Mouse (Mus musculus) liver, embryonic 14.5 days (tissue): ENCODE measurements at regions not wholly inside any gene's neighbourhood (a gene's known extent, or its start where the extent isn't known, plus 50 kb on each side); places are given as distances from the start of the nearest gene placed in this dataset.

Source experiments
- ATAC-seq: fragments of 200-750 bp; cut with Nextera tagmentation; 2 replicates; pipeline ENCODE4 v1.8.0; 2017; ENCODE audit warnings: moderate number of reproducible peaks, mild to moderate bottlenecking, moderate library complexity; ENCODE audit not compliant: insufficient read depth
- DNase-seq, 3 experiments: peaks; one replicate each; pipeline ENCODE4 v3.0.0-alpha.2; 2012 to 2013; ENCODE audit warnings: low read depth in 3 of 3, low spot score in 3 of 3
- H3K27ac ChIP-seq: fragments of 300-500 bp; sonication (generic); 2 replicates; pipeline ENCODE4 v1.5.1; 2014; ENCODE audit warnings: moderate library complexity, mild to moderate bottlenecking, control low read depth, inconsistent platforms
- H3K27me3 ChIP-seq: fragments of 300-500 bp; sonication (generic); 2 replicates; pipeline ENCODE4 v1.6.1; 2014; ENCODE audit warnings: mild to moderate bottlenecking, low read length, moderate library complexity; ENCODE audit not compliant: control insufficient read depth, insufficient read depth
- H3K36me3 ChIP-seq: fragments of 300-500 bp; sonication (generic); replicated peaks from 2 replicates; pipeline ENCODE4 v1.6.1; 2014; ENCODE audit warnings: low read depth; ENCODE audit not compliant: control insufficient read depth, insufficient read depth
- H3K4me1 ChIP-seq, 2 experiments: fragments of 200-500 bp in 1 of 2; fragments of 300-500 bp in 1 of 2; sonication (generic) in 1 of 2; replicated peaks; 2 replicates each; pipeline ENCODE4 v1.6.1; 2012 to 2014; ENCODE audit warnings: antibody characterized with exemption in 1 of 2, inconsistent platforms in 1 of 2, low read length in 1 of 2; ENCODE audit not compliant: control insufficient read depth in 2 of 2, insufficient read depth in 2 of 2
- H3K4me2 ChIP-seq: fragments of 300-500 bp; sonication (generic); 2 replicates; pipeline ENCODE4 v1.6.1; 2014; ENCODE audit warnings: low read depth, mild to moderate bottlenecking, control low read depth, moderate library complexity
- H3K4me3 ChIP-seq, 2 experiments: fragments of 200-500 bp in 1 of 2; fragments of 300-500 bp in 1 of 2; sonication (generic) in 1 of 2; 2 replicates each; pipeline ENCODE4 v1.5.1; 2012 to 2014; ENCODE audit warnings: low read depth in 2 of 2, low read length in 2 of 2, mild to moderate bottlenecking in 2 of 2, control low read depth in 1 of 2, inconsistent platforms in 1 of 2, moderate library complexity in 1 of 2; ENCODE audit not compliant: insufficient read depth in 1 of 2
- H3K9ac ChIP-seq: fragments of 300-500 bp; sonication (generic); replicated peaks from 2 replicates; pipeline ENCODE4 v1.6.1; 2014; ENCODE audit warnings: mild to moderate bottlenecking, control low read depth, moderate library complexity
- H3K9me3 ChIP-seq: fragments of 300-500 bp; sonication (generic); 2 replicates; pipeline ENCODE4 v1.6.1; 2016; ENCODE audit warnings: low read length, mixed read lengths; ENCODE audit not compliant: control insufficient read depth
- CTCF ChIP-seq: IDR thresholded peaks from 2 replicates; pipeline ENCODE4 v1.5.1; 2016; ENCODE audit warnings: antibody characterized with exemption, low read depth, control low read depth
- EP300 ChIP-seq: IDR thresholded peaks from 2 replicates; pipeline ENCODE4 v1.6.1; 2016; ENCODE audit warnings: antibody characterized with exemption, low read depth
- WGBS: fragments of 180-500 bp; shearing (Covaris S2); extraction: QIAGEN DNeasy Blood & Tissue Kit; methylation state at CpG from one replicate; pipeline ENCODE4 v1.1.7; 2014; ENCODE audit not compliant: insufficient replicate concordance; 5-methylcytosine and 5-hydroxymethylcytosine counted together

DNA sequence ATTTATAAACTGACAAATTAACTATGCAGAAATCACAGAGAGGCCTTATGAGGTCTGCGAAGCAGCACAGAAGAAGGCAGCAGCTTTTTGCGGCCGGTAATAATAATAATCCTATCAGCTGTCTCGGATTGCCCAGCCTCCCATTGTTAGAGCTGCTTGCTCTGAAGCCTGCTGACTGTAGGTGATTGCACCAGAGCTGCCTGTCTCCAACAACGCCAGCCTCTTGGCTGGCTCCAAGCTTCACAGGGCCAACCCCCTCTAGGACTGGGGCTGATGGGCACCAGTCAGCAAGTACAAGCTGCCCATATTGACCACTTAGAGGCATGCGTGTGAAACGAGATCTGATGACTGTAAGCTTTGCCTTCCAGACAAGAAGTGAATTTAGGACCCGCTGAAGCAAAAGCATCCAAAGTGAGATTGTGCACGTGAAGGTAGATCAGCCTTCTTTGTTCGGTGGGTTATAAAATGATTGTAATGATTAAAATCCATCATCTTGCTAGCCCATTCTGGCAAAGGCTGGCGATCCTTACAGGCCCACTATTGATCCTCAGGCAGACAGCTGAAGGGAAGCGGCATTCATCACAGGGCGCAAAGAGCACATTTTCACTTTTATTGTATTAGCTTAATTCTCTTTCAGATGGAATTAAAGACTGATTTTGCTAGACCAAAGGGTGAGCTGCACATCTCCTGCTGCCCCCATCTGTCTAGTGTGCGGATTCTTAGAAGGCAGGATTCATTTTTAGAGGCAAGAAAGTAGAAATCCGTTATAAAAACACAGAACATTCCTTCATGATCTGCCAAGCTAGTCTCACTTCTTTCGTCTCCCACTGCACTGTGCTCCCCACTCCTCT is 503.2 kb upstream of the Smim15 start:
- Histone ChIP-seq H3K36me3 (no peaks in the 10 kb centered on the region), H3K9ac (no peak overlapping the region), H3K4me3 (no peak overlapping the region), H3K9me3 (no peaks in the 10 kb centered on the region), H3K27me3 (no peaks in the 10 kb centered on the region), H3K27ac (no peak overlapping the region), H3K4me1 (no peaks in the 10 kb centered on the region), H3K4me2 (no peak overlapping the region)
- no peak for ATAC-seq
- whole genome bisulfite sequencing: 70% methylated on average over 16 of the region's 16 CpGs
- TF ChIP-seq CTCF (no peak), EP300 (no peak)
- no peak for DNase-seq

DNA sequence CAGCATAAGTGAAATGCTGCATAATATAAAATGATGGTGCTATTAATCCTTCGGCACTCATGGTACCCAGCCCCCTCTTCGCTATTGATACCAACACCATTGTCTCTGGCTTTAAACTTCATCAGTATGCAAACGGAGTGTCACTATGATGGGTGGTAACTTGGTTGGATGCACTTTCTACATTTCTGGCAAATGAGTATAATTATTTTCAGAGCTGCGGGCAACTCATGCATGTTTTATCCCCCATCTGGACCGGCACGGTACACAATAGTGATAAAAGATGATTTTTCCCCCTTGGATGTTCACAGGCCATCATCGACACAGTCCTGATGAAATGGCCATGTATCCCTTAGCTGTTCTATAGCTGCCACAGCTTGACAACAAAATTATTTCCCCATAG is 503.9 kb upstream of the Smim15 start:
- no peaks in the 10 kb centered on the region for H3K4me1 ChIP-seq
- no peak overlapping the region for H3K9ac ChIP-seq
- DNase-seq (no peak), ATAC-seq (no peak)
- no peak overlapping the region for H3K4me3 ChIP-seq
- H3K4me2 ChIP-seq: no peak overlapping the region
- no peaks in the 10 kb centered on the region for H3K36me3 ChIP-seq
- no peak overlapping the region for H3K27ac ChIP-seq
- H3K9me3 ChIP-seq: no peaks in the 10 kb centered on the region
- 79% methylated on average over 7 of the region's 7 CpGs for WGBS
- no peaks in the 10 kb centered on the region for H3K27me3 ChIP-seq
- TF ChIP-seq CTCF (no peak), EP300 (no peak)

DNA sequence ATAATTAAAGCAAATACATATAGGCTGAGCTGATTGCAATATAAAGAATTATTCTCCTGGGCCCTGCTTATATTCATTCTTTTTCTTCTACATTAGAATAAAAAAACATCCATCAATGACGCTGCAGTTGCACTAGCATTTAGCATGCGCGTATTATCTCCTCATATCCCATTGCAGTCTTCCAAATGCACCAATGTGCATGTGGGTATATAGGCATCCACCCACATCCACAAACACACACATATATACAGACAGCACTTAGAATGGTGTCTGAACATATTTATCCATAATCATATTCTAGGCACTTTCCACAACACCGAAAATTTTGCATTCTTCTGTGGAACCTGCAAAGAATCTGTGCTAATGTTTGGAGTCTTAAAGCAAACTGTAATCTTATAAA is 504.4 kb upstream of the Smim15 start:
- 88% methylated on average over 4 of the region's 4 CpGs for WGBS
- Histone ChIP-seq H3K27me3 (no peaks in the 10 kb centered on the region), H3K9me3 (no peaks in the 10 kb centered on the region), H3K36me3 (no peaks in the 10 kb centered on the region), H3K4me3 (no peak overlapping the region), H3K9ac (no peak overlapping the region), H3K27ac (no peak overlapping the region), H3K4me1 (no peaks in the 10 kb centered on the region), H3K4me2 (no peak overlapping the region)
- TF ChIP-seq CTCF (no peak), EP300 (no peak)
- no peak for ATAC-seq
- DNase-seq: no peak

DNA sequence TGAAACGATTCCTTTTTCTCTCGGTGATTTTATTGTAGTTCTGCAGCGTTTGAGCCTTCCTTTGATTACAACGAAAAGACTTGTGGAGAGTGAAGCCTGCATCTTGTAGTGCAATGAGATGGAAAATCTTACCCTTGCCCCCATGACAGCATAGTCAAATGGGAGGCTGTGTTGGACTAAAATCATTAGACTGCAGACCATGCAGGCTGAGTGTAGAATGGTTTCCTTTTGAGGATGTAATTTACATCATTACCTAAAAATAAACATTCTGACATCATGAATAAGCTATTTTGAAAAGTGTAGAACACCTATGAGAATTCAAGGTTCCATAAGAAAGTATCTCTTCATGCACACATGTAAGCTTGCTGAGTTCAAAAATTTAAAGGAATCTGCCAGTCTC is 504.9 kb upstream of the Smim15 start:
- H3K9me3 ChIP-seq: no peaks in the 10 kb centered on the region
- H3K36me3 ChIP-seq: no peaks in the 10 kb centered on the region
- WGBS: 68% methylated on average over 4 of the region's 4 CpGs
- ATAC-seq: no peak
- TF ChIP-seq CTCF (no peak), EP300 (no peak)
- H3K4me3 ChIP-seq: no peak overlapping the region
- H3K27me3 ChIP-seq: no peaks in the 10 kb centered on the region
- no peak for DNase-seq
- H3K4me2 ChIP-seq: no peak overlapping the region
- H3K4me1 ChIP-seq: no peaks in the 10 kb centered on the region
- no peak overlapping the region for H3K27ac ChIP-seq
- H3K9ac ChIP-seq: no peak overlapping the region

DNA sequence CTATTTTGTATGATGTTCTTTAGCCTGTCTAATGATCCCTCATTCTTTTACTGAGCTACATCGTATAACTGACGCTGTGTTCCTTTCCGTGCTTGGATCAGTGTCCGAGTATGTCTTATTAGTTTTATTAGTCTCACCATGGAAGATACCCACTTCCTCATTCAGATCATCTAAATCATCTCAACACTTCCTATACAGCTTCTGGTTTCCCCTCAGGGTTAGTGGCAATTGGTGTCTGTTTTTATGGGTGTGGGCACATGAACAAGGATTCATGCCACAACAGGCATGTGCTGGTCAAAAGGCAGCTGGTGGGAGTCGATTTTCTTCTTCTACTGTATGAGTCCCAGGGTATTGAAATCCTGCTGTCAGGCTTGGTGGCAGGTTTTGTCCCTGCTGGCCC is 509.0 kb upstream of the Smim15 start:
- Histone ChIP-seq H3K27ac (no peak overlapping the region), H3K4me1 (no peaks in the 10 kb centered on the region), H3K9me3 (no peaks in the 10 kb centered on the region), H3K4me3 (no peak overlapping the region), H3K4me2 (no peak overlapping the region), H3K27me3 (no peaks in the 10 kb centered on the region), H3K36me3 (no peaks in the 10 kb centered on the region), H3K9ac (no peak overlapping the region)
- TF ChIP-seq CTCF (no peak), EP300 (no peak)
- no peak for DNase-seq
- WGBS: 57% methylated on average over 5 of the region's 5 CpGs
- no peak for ATAC-seq
